Mouse (Mus musculus) adrenal gland, postnatal 0 days (tissue): ENCODE measurements around the gene Vmn2r62. TPM values are rescaled to one million over a fixed set of nuclear protein-coding genes. Genes with fewer than 3 reads are reported as not detected.

ENCODE experiments used
- polyA plus RNA-seq: library from polyadenylated mRNA; unstranded; fragments of >200 nt; fragmentation: Nextera tagmentation; extraction: Ambion mirVana; gene quantifications from 2 replicates; pipeline ENCODE4 v1.2.1, GENCODE M21; 2015

The Vmn2r62 gene
- not detected in 2 replicates for polyA plus RNA-seq

GRCm38 (mm10) chr7:42793425-42793824, at the start of gene Vmn2r62:
TSS of gene Vmn2r62 (minus strand) at chr7:42793525.

DNA sequence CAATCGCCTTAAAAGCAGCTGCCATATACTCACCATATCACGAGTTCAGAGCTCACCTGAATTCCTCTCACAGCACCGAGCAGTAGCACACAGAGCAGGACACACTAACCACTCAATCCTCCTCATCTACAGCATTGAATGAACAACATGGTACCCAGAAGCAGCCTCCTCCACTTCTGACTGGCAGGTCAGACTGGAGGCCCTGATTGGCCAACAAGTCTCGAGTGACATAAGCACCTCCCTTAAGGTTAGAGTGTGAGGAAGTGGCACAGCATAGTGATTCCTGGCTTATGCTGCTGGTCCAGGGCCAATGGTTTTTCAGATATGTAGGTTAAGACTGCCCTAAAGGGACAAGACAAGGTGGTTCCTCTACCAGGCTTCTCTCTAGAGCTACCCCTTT, 66.4 kb downstream of the Vmn2r62 start, which contains the start of gene Gm17067:
TSS of gene Gm17067 (minus strand) at position 101 of the 400 bp plus-strand sequence.

Other genes with a start within 250 kb of the Vmn2r62 start
- not detected in 2 replicates for gene Gm21028, start 214.9 kb downstream of the Vmn2r62 start, polyA plus RNA-seq
- gene Zfp977, start 201.0 kb downstream of the Vmn2r62 start, polyA plus RNA-seq = 0.63 and 1.1 TPM in 2 replicates
- 1.5 and 2.0 TPM in 2 replicates for gene Zfp976, start 150.9 kb downstream of the Vmn2r62 start, polyA plus RNA-seq
- gene Zfp975, start 100.8 kb downstream of the Vmn2r62 start, polyA plus RNA-seq = 4.8 and 6.4 TPM in 2 replicates
- gene Gm17067, start 66.5 kb downstream of the Vmn2r62 start, polyA plus RNA-seq = not detected in 2 replicates
- gene Gm2381, start 73.7 kb upstream of the Vmn2r62 start, polyA plus RNA-seq = not detected in 2 replicates
- not detected in 2 replicates for gene Vmn2r63, start 140.3 kb upstream of the Vmn2r62 start, polyA plus RNA-seq
- not detected in 2 replicates for gene Gm9268, start 225.2 kb upstream of the Vmn2r62 start, polyA plus RNA-seq